Mouse (Mus musculus) hindbrain, postnatal 0 days (tissue): Measurements from ENCODE around the gene Panx2. TPM values are rescaled to one million over a fixed set of nuclear protein-coding genes. Genes with fewer than 3 reads are reported as not detected.

ENCODE experiments used
- ATAC-seq: fragments of 200-750 bp; cut with Nextera tagmentation; 2 replicates; pipeline ENCODE4 v1.8.0; 2017; ENCODE audit warnings: mild to moderate bottlenecking, moderate TSS enrichment, moderate library complexity
- DNase-seq: peaks from one replicate; pipeline ENCODE4 v3.0.0-alpha.2; 2015; ENCODE audit warnings: low spot score
- H3K27ac ChIP-seq: fragments of 300-500 bp; sonication (generic); 2 replicates; pipeline ENCODE4 v1.5.1; 2014; ENCODE audit warnings: mild to moderate bottlenecking
- H3K27me3 ChIP-seq: fragments of 300-500 bp; sonication (generic); 2 replicates; pipeline ENCODE4 v1.6.1; 2014; ENCODE audit warnings: low read length, mixed read lengths; ENCODE audit not compliant: insufficient read depth
- H3K36me3 ChIP-seq: fragments of 300-500 bp; sonication (generic); 2 replicates; pipeline ENCODE4 v1.6.1; 2014; ENCODE audit warnings: low read length, mixed read lengths; ENCODE audit not compliant: insufficient read depth
- H3K4me1 ChIP-seq: fragments of 300-500 bp; sonication (generic); 2 replicates; pipeline ENCODE4 v1.6.1; 2014; ENCODE audit warnings: antibody characterized with exemption, low read length, mixed read lengths; ENCODE audit not compliant: insufficient read depth
- H3K4me2 ChIP-seq: fragments of 300-500 bp; sonication (generic); 2 replicates; pipeline ENCODE4 v1.6.1; 2014; ENCODE audit warnings: low read depth, mild to moderate bottlenecking, low read length, moderate library complexity, mixed read lengths
- H3K4me3 ChIP-seq: fragments of 300-500 bp; sonication (generic); 2 replicates; pipeline ENCODE4 v1.5.1; 2014; ENCODE audit warnings: low read length
- H3K9ac ChIP-seq: fragments of 300-500 bp; sonication (generic); replicated peaks from 2 replicates; pipeline ENCODE4 v1.6.1; 2014; ENCODE audit warnings: mild to moderate bottlenecking, low read length, moderate library complexity, mixed read lengths
- H3K9me3 ChIP-seq: fragments of 300-500 bp; sonication (generic); 2 replicates; pipeline ENCODE4 v1.6.1; 2016; ENCODE audit warnings: low read length, mixed read lengths
- CTCF ChIP-seq: IDR thresholded peaks from 2 replicates; pipeline ENCODE4 v1.5.1; 2016; ENCODE audit warnings: antibody characterized with exemption, control low read depth, low read depth
- WGBS: fragments of 180-500 bp; shearing (Covaris S2); extraction: QIAGEN DNeasy Blood & Tissue Kit; methylation state at CpG from one replicate; pipeline ENCODE4 v1.1.7; 2014; 5-methylcytosine and 5-hydroxymethylcytosine counted together
- polyA plus RNA-seq: library from polyadenylated mRNA; unstranded; fragments of >200 nt; fragmentation: Nextera tagmentation; extraction: Ambion mirVana; gene quantifications from 2 replicates; pipeline ENCODE4 v1.2.1, GENCODE M21; 2015
- total RNA-seq: library from RNA; depleted of rRNA; stranded (reverse); fragments of >200 nt; gene quantifications from 2 replicates; pipeline ENCODE4 v1.2.3, GENCODE M21; 2014

Panx2 gene
- total and polyA plus RNA-seq, 2 experiments from 2014 or later, result 8.3 to 17.9 TPM

- Histone ChIP-seq H3K4me2 (no peak overlapping the region), H3K9me3 (no peaks in the 10 kb centered on the region), H3K4me3 (no peak overlapping the region), H3K36me3 (no peaks in the 10 kb centered on the region), H3K27ac (no peak overlapping the region), H3K4me1 (peaks cover 9% of the 10 kb centered on the region; the same call in 1 of the 2 replicates), H3K9ac (no peak overlapping the region), H3K27me3 (no peaks in the 10 kb centered on the region)
- no peak for ATAC-seq
- TF ChIP-seq CTCF, result no peak
- WGBS, result 62% methylated on average over 6 of the region's 6 CpGs
- no peak for DNase-seq
Measured at GRCm38 (mm10) chr15:89063536-89063935, 4.0 kb downstream of the Panx2 start.

GRCm38 (mm10) chr15:89064891-89065290 lies 5.4 kb downstream of the Panx2 start:
- no peak overlapping the region for H3K9ac ChIP-seq
- no peak for ATAC-seq
- 93% methylated on average over 5 of the region's 5 CpGs for WGBS

DNA sequence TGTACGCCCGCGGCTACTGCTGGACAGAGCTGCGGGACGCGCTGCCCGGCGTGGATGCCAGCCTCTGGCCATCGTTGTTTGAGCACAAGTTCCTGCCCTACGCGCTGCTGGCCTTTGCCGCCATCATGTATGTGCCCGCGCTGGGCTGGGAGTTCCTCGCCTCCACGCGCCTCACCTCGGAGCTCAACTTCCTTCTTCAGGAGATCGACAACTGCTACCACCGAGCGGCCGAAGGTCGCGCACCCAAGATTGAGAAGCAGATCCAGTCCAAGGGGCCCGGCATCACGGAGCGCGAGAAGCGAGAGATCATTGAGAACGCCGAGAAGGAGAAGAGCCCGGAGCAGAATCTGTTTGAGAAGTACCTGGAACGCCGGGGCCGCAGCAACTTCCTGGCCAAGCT lies 8.1 kb downstream of the Panx2 start:
- 49% methylated on average over 35 of the region's 35 CpGs for WGBS
- no peak for TF ChIP-seq CTCF
- Histone ChIP-seq H3K4me1 (no peaks in the 10 kb centered on the region), H3K36me3 (no peaks in the 10 kb centered on the region), H3K4me3 (no peak overlapping the region), H3K27ac (no peak overlapping the region), H3K27me3 (no peaks in the 10 kb centered on the region), H3K4me2 (no peak overlapping the region), H3K9ac (no peak overlapping the region), H3K9me3 (no peaks in the 10 kb centered on the region)
- DNase-seq (no peak), ATAC-seq (no peak)

More at GRCm38 (mm10) chr15:89064891-89065290, 5.4 kb downstream of the Panx2 start:
- TF ChIP-seq CTCF, result no peak
- Histone ChIP-seq H3K4me2 (no peak overlapping the region), H3K36me3 (no peaks in the 10 kb centered on the region), H3K9me3 (no peaks in the 10 kb centered on the region), H3K4me1 (peaks cover 9% of the 10 kb centered on the region; the same call in 1 of the 2 replicates), H3K27ac (no peak overlapping the region), H3K27me3 (no peaks in the 10 kb centered on the region), H3K4me3 (no peak overlapping the region)
- no peak for DNase-seq

DNA sequence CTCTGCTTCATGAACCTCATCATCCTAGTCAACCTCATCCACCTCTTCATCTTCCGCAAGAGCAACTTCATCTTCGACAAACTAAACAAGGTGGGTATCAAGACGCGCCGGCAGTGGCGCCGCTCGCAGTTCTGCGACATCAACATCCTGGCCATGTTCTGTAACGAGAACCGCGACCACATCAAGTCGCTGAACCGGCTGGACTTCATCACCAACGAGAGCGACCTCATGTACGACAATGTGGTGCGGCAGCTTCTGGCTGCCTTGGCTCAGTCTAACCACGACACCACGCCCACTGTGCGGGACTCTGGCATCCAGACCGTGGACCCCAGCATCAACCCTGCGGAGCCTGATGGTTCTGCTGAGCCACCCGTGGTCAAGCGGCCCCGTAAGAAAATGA lies 8.7 kb downstream of the Panx2 start:
- ATAC-seq (no peak), DNase-seq (no peak)
- Histone ChIP-seq H3K36me3 (no peaks in the 10 kb centered on the region), H3K4me2 (no peak overlapping the region), H3K9me3 (no peaks in the 10 kb centered on the region), H3K27ac (no peak overlapping the region), H3K9ac (no peak overlapping the region), H3K4me1 (no peaks in the 10 kb centered on the region), H3K27me3 (no peaks in the 10 kb centered on the region), H3K4me3 (no peak overlapping the region)
- WGBS, result 45% methylated on average over 26 of the region's 26 CpGs
- no peak for TF ChIP-seq CTCF

DNA sequence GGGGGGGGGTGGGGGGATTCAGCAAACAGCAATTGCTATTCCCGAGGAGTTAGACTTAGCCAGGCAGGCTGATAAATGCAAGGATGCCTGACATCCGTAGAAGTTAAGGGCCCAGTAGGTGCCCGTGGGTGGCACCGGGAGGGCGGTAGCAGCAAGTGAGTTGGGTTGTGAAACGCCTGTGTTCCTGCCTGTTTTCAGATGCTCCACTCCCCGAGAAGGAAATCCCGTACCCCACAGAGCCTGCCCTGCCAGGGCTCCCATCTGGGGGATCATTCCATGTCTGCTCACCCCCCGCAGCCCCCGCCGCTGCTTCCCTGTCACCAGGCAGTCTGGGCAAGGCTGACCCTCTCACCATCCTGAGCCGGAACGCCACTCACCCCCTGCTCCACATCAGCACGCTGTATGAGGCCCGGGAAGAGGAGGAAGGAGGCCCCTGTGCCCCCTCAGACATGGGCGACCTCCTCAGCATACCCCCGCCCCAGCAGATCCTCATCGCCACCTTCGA lies 9.9 kb downstream of the Panx2 start:
- no peaks in the 10 kb centered on the region for H3K27me3 ChIP-seq
- no peaks in the 10 kb centered on the region for H3K36me3 ChIP-seq
- no peaks in the 10 kb centered on the region for H3K9me3 ChIP-seq
- no peak overlapping the region for H3K27ac ChIP-seq
- H3K4me3 ChIP-seq, result no peak overlapping the region
- no peak overlapping the region for H3K4me2 ChIP-seq
- no peak for ATAC-seq
- no peaks in the 10 kb centered on the region for H3K4me1 ChIP-seq
- TF ChIP-seq CTCF, result no peak
- 78% methylated on average over 19 of the region's 19 CpGs for WGBS
- H3K9ac ChIP-seq, result no peak overlapping the region
- DNase-seq, result no peak

DNA sequence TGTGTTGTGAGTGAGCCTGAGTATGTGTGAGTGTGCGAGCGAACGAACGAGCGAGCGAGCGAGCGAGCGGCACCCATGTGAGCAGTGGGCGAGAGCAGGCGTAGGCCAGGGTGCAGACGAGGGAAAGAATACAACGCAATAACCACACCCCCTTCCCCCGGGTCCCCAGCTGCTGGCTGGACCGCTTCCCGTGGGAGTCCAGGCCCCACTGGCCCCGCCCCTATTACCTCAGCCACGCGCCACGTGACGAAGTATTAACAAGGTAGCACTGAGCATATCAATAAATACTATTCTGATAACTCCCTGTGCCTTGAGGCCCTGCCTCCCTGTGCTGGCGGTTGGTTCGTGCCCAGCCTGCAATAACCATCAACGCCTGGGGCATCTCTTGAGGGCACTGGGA lies 11.1 kb downstream of the Panx2 start:
- no peaks in the 10 kb centered on the region for H3K27me3 ChIP-seq
- H3K4me3 ChIP-seq, result no peak overlapping the region
- no peak overlapping the region for H3K4me2 ChIP-seq
- DNase-seq, result no peak
- no peak for ATAC-seq
- no peak for TF ChIP-seq CTCF
- WGBS, result 75% methylated on average over 24 of the region's 24 CpGs
- H3K27ac ChIP-seq, result no peak overlapping the region
- H3K36me3 ChIP-seq, result no peaks in the 10 kb centered on the region
- H3K4me1 ChIP-seq, result peaks cover 10% of the 10 kb centered on the region; the same call in 1 of the 2 replicates
- no peaks in the 10 kb centered on the region for H3K9me3 ChIP-seq
- no peak overlapping the region for H3K9ac ChIP-seq

DNA sequence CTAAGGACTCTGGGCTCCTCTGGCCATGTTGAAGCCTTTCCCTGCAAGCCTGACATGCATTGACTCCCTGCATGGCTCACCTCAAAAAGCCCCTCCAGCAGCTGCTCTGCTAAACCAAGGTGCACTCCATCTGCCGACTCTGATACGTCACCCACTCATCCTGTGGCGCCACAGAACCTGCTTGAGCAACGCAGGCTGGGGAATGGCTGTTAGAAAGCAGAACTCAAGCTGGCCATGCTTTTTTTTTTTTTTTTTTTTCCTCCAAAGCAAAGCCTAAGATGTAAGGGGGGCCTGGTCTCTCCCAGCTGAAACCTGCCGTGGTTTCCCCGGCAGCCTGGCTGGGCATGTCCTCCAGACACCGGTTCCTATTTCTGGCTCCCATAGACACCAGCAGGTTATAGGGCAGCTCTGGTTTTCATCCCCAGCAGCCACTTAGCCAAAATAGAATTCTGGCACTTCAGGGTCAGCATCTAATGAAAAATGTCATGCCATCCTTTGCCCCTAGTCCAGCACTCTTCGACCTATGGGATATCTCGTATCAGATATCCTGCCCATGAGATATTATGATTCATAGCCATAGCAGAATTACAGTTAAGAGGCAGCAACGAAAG lies 14.6 kb downstream of the Panx2 start:
- Histone ChIP-seq H3K27ac (0 out of 2 replicates have a peak overlapping the region, but pooled peaks have one; percentile 88), H3K27me3 (no peaks in the 10 kb centered on the region), H3K9me3 (no peaks in the 10 kb centered on the region), H3K36me3 (no peaks in the 10 kb centered on the region), H3K4me2 (no peak overlapping the region), H3K9ac (no peak overlapping the region), H3K4me1 (peaks cover 23% of the 10 kb centered on the region), H3K4me3 (no peak overlapping the region)
- DNase-seq (no peak), ATAC-seq (no peak)
- TF ChIP-seq CTCF, result no peak
- WGBS, result 77% methylated on average over 10 of the region's 10 CpGs
